Mouse (Mus musculus): ENCODE measurements at regions not wholly inside any gene's neighbourhood (a gene's known extent, or its start where the extent isn't known, plus 50 kb on each side); places are given as distances from the start of the nearest gene placed in this dataset.
A peak's percentile ranks its signal among the peaks of the same experiment; 100 is the strongest.

GRCm38 (mm10) chr17:84028157-84028970 lies 159.4 kb downstream of the Zfp36l2 start:
- DNase-seq (ENCODE audit: low read depth): peak; percentile 70

- no peak for DNase-seq (ENCODE audit: low read depth)
Measured at GRCm38 (mm10) chr17:84027275-84027674, 160.5 kb downstream of the Zfp36l2 start.

GRCm38 (mm10) chr17:84026110-84026509 lies 161.6 kb downstream of the Zfp36l2 start:
- DNase-seq (ENCODE audit: low read depth): no peak

DNA sequence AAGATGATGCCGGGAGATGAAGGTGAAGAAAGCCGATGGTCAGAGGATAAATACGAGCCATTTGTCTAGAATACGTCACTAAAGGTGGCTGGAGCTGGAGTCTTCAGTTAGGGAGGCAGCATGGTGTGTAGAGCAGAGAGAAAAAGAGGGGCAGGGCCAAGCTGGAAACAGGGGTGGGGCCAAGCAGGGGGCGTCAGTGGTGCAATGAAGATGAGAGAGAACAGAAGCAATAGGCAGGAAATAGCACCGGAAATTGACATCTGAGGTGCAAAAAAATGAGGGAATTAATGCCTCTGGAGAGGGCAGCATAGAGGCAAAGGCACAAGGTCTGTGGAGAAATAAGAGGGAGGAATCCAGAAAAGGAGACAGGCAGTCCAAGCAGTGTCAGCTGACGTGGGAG lies 165.4 kb downstream of the Zfp36l2 start:
- DNase-seq (ENCODE audit: low read depth): no peak

GRCm38 (mm10) chr17:84018817-84019216 lies 168.9 kb downstream of the Zfp36l2 start:
- DNase-seq (ENCODE audit: low read depth): no peak

GRCm38 (mm10) chr17:84017891-84018290 lies 169.9 kb downstream of the Zfp36l2 start:
- no peak for DNase-seq (ENCODE audit: low read depth)

DNA sequence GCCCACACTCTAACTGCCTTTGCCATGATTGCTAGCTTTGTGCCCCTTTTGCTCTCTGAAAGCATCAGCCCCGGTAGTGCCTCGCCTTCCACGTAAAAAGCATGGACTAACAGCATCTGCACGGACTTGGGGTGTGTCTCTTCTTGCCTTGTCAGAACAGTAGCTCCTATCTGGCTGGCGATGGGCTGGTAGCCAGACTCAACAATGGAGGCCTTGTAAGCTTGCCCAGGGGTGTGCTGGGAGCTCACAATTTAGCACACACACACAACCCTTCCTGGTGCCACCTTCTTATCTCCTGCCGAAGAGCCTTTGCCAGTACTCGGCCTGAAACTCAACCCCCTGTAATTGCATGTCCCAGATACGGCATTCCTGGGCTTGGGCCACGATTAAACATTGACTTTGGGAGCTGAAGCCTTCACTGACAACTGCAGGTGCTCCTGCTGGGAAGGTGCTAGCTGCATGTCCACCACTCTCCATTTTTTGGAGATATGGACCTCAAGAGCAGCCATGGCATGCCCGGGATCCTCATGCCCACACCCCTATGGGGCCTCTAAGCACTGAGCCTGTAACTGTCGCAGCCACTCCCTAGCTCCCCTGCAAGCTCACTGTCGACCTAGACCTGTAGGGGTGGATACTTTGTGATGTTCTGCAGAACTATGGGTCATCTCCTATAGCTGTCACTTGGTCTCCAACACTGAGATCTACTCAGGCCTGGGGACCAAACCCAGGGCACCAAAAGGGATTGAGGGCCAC lies 166.7 kb upstream of the Haao start:
- DNase-seq (ENCODE audit: low read depth): no peak

GRCm38 (mm10) chr17:84010492-84011060 lies 162.8 kb upstream of the Haao start:
- no peak for DNase-seq (ENCODE audit: low read depth)

- no peak for DNase-seq (ENCODE audit: low read depth)
Measured at GRCm38 (mm10) chr17:84009966-84010365, 162.2 kb upstream of the Haao start.

- no peak for DNase-seq (ENCODE audit: low read depth)
Measured at GRCm38 (mm10) chr17:84009194-84009593, 161.4 kb upstream of the Haao start.

DNA sequence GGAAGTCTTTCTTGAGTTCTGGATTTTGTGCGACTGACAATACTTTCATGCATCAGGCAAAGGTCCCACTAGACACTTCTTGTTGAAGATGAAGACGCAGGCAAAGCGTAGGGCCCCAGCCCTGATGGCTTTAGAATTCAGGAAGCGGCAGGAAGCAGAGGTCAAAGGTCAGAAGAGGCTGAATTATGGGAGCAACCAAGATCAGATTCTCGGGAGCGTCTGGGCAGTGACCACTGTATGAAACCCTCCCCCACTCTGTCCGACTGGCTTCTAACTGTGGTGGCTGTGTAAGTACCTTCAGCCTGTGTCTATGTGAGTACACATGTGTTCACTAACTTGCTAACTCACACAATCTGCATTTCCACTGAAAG lies 160.9 kb upstream of the Haao start:
- DNase-seq (ENCODE audit: low read depth): no peak

GRCm38 (mm10) chr17:84008035-84008681 lies 160.4 kb upstream of the Haao start:
- no peak for DNase-seq (ENCODE audit: low read depth)

GRCm38 (mm10) chr17:84006748-84007147 lies 159.0 kb upstream of the Haao start:
- DNase-seq (ENCODE audit: low read depth): no peak

GRCm38 (mm10) chr17:84004237-84004636 lies 156.5 kb upstream of the Haao start:
- DNase-seq (ENCODE audit: low read depth): no peak

- DNase-seq (ENCODE audit: low read depth): no peak
Measured at GRCm38 (mm10) chr17:84003489-84004234, 155.9 kb upstream of the Haao start.

- no peak for DNase-seq (ENCODE audit: low read depth)
Measured at GRCm38 (mm10) chr17:84002939-84003338, 155.2 kb upstream of the Haao start.

DNA sequence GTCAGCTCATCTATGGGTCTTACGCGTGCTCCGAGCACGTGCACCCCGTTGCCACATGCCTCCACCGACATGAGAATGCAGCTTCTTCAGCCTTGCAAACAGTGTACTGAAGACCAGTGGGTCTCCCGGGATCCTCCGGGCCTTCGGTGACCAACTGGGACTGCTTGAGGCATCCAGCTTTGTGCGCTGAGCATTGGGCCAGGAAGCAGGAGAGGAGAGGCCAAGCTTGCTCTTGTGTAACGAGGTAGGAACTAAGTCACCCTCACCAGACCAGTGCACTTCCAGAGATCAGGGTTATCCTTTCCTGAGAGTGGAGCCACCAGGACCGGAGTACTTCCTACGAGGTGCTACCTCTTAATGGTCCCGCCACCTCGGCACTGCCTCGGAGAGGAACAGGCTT lies 154.6 kb upstream of the Haao start:
- no peak for DNase-seq (ENCODE audit: low read depth)

DNA sequence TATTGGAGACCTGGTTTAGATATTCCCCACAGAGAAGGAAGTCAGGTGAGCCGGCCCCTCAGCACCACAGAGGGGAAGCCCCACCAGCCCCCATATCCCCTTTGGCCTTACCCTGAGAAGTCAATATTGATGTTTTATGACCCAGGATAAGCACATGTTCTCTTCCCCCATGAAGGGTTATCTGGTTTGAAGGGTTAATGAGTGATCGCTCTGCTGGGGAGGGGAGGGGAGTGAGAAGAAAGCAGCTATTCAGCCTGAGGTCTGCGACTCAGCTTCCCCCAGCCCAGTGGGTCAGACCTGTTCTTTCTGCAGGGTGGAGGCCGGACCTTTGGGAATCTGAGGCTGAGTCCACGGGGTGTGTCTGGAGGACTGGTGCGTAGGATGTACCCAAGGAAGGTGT lies 152.4 kb upstream of the Haao start:
- no peak for DNase-seq (ENCODE audit: low read depth)

GRCm38 (mm10) chr17:83998972-83999545 lies 151.3 kb upstream of the Haao start:
- no peak for DNase-seq (ENCODE audit: low read depth)

- DNase-seq (ENCODE audit: low read depth): no peak
Measured at GRCm38 (mm10) chr17:83998341-83998740, 150.6 kb upstream of the Haao start.

- DNase-seq (ENCODE audit: low read depth): peak; percentile 59
Measured at GRCm38 (mm10) chr17:83997778-83998177, 150.0 kb upstream of the Haao start.

DNA sequence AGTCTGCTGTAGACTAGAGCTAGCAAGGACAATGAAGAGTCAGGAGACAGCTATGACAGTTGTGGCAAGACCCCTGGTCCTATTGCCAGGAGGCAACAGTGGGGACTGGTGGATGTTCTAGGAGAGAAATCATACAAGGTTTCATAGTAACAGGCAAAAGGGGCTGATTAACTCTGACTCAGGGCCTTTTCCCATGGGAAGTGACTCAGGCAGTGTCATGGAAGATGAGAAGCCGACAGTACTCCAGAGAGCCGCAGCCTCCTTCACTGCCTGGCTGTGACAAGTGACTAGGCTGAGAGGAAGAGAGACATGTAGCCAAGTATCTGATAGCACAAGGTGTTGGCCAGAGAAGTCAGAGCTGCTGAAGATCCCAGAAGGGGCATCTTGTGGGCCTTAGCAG lies 145.3 kb upstream of the Haao start:
- DNase-seq (ENCODE audit: low read depth): no peak

Measured in c-Kit-positive CD71-positive TER-119-negative erythroid progenitor cells, embryonic 14.5 days (primary cell).